Mouse (Mus musculus) splenic B cell, adult 2 months (primary cell): ENCODE data around the gene Fancd2os.

ENCODE experiments used
- DNase-seq: peaks from one replicate; pipeline ENCODE4 v3.0.0-alpha.2; 2011; ENCODE audit warnings: low read depth, low spot score
- H3K27me3 ChIP-seq: 2 replicates; pipeline ENCODE4 v1.6.1; 2012; ENCODE audit warnings: mild to moderate bottlenecking, low read length, moderate library complexity, mixed read lengths; ENCODE audit not compliant: control insufficient read depth, poor library complexity, insufficient read depth, severe bottlenecking
- H3K36me3 ChIP-seq: 2 replicates; pipeline ENCODE4 v1.6.1; 2012; ENCODE audit warnings: mild to moderate bottlenecking, low read length, moderate library complexity, mixed read lengths; ENCODE audit not compliant: control insufficient read depth, poor library complexity, insufficient read depth, severe bottlenecking

The Fancd2os gene

DNA sequence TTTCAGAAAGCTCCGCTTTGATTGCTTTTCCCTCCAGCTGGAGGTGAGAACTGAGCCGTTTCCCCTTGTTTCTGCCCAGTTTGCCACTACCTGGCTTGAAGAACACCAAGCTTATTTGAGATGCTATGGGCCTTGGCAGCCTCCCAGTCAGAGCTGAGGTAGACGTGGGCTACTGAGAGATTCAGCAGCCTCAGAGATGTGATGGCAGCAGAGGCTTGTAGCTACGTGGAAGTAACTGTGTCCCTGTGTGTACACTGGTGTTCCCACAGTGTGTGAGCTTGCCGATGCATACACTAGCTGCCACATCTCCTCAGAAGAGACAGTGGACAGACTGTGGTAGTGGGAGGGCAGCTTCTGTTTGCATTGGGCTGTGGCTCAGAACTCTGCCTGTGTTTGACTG lies 15.4 kb downstream of the Fancd2os start:
- DNase-seq = no peak
- Histone ChIP-seq H3K36me3 (no peaks in the 10 kb centered on the region), H3K27me3 (no peaks in the 10 kb centered on the region)

- H3K27me3 ChIP-seq = no peaks in the 10 kb centered on the region
- DNase-seq = no peak
- no peaks in the 10 kb centered on the region for H3K36me3 ChIP-seq
These were observed 17.5 kb downstream of the Fancd2os start for GRCm38 (mm10) chr6:113583023-113583422.

- Histone ChIP-seq H3K36me3 (no peaks in the 10 kb centered on the region), H3K27me3 (no peaks in the 10 kb centered on the region)
- no peak for DNase-seq
These were observed 21.2 kb downstream of the Fancd2os start for GRCm38 (mm10) chr6:113579306-113579705.

DNA sequence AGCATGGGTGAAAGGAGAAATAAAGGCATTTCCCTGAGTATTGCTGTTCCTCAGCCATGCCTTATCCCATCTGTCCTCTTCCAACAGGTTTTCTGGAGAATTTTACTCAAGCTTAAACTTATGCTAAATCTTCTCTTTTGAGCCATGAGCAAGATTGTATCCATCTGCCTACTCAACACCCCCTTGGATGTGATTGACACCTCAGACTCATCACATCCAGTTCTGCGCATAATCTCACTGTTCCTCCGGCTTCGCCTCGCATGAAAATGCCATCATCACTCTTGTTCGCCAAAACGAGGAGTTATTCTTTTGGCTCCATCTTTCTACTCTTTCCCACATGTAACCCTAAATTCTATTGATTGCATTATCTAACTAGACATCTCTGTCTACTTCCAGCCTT lies 24.5 kb downstream of the Fancd2os start:
- Histone ChIP-seq H3K27me3 (no peaks in the 10 kb centered on the region), H3K36me3 (no peaks in the 10 kb centered on the region)
- no peak for DNase-seq

DNA sequence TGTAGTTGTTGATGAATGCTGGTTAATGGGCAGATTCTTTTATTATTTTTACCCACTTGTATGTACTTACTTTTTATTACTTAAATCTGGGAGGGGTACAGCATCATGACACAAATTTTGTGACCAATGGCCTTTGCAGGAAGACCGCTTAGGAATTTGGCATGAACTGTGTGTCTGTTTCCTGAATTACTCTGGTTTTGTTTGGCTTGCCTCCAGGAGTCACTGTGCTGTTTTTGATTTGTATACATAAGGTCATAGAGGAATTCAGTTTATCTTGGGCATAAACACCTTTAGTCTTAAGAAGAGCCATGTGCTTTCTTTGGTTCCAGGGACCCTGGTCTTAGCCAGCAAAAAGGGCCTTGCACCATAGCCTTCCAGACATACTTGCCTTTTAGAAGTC lies 36.0 kb downstream of the Fancd2os start:
- H3K27me3 ChIP-seq = no peaks in the 10 kb centered on the region
- DNase-seq = no peak
- no peaks in the 10 kb centered on the region for H3K36me3 ChIP-seq

DNA sequence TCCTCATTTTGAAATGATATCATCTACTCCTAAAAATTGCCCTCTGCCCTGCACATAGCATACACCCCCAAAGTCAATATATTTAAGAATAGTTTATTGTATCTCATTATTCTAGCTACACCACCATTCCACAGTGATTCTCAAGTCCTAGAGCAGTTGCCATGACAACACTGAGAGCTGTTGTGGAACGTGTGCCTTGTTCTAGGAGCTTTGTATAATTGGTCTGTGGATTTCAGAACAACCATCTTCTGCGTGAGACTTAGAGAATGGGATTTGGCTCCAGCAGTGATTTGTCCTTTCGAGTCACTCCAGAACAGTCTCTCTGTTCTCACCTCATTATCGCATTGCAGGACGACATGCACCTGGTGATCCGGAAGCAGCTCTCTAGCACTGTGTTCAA lies 40.8 kb downstream of the Fancd2os start:
- no peaks in the 10 kb centered on the region for H3K36me3 ChIP-seq
- no peaks in the 10 kb centered on the region for H3K27me3 ChIP-seq
- no peak for DNase-seq
